Mouse (Mus musculus) embryonic fibroblast, embryonic 13.5 days (primary cell): ENCODE results near the gene Sh3bp2.

ENCODE experiments used
- CTCF ChIP-seq: IDR thresholded peaks from 2 replicates; pipeline ENCODE4 v1.5.1; 2011; ENCODE audit warnings: mild to moderate bottlenecking, control low read depth, low read length, moderate library complexity, borderline replicate concordance; ENCODE audit not compliant: insufficient read depth
- POLR2A ChIP-seq: IDR thresholded peaks from 2 replicates; pipeline ENCODE4 v1.6.1; 2011; ENCODE audit warnings: low read depth, mild to moderate bottlenecking, control low read depth, low read length, moderate library complexity

DNA sequence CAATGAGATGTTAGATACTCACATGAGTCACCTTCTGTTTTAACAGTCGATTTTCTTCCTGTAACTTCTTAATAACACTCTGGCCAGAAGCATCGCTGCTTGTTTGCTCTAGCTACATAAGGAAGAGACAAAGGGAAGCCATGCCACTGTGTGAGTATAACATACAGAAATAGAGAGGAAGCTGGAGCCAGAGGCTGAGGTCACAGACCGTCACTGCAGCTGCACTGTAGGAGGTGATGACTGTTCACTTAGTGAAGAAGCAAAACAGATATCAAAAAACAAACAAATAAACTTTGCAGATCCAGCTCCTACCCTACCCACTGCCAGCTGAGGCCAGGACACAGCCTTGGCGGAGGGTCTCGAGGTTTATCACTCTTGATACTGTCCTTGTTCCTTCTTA, 24.8 kb upstream of the Sh3bp2 start:
- no peak for TF ChIP-seq CTCF
- TF ChIP-seq POLR2A = no peak
